ENCODE assay signal across 9 mouse cellular contexts in genomic region chr11:118433398-118433868, GRCm38 (mm10). TPM values are rescaled to one million over a fixed set of nuclear protein-coding genes. Genes with fewer than 3 reads are reported as not detected.
A peak's percentile ranks its signal among the peaks of the same experiment; 100 is the strongest.
DNase-seq lines count a peak whose midpoint lies in the region; ATAC-seq lines count a peak whose summit lies in the region.
"Had no signal": no experiment of that assay in that cellular context is flagged by ENCODE, and none has a peak within 500 bp of the region (broad histone marks: within the 10 kb centered on the region; RNA-seq: fewer than 3 reads in every experiment).

No protein-coding gene starts in this region.

- peak; percentile 37 for ATAC-seq in lung, embryonic 16.5 days (ENCODE audit: low read depth)
- ATAC-seq in hindbrain, embryonic 14.5 days (ENCODE audit: low FRiP score), result no peak
- no peak for ATAC-seq in neural tube, embryonic 15.5 days (ENCODE audit: low FRiP score)
- ATAC-seq in cerebellum, adult (ENCODE audit: insufficient number of reproducible peaks, low FRiP score, low TSS enrichment), result no peak

- 37% methylated on average over 10 of the region's 10 CpGs for WGBS in lung, embryonic 16.5 days
- 81% methylated on average over 10 of the region's 10 CpGs for WGBS in forebrain, embryonic 10.5 days
- 61% methylated on average over 10 of the region's 10 CpGs for WGBS in hindbrain, embryonic 14.5 days
- 71% methylated on average over 10 of the region's 10 CpGs for WGBS in neural tube, embryonic 15.5 days

- peak overlapping the region; percentile 33 for H3K4me3 ChIP-seq in lung, embryonic 16.5 days (ENCODE audit: low read length)
- peak overlapping the region; percentile 13; the same call in 1 of the 2 replicates for H3K4me3 ChIP-seq in forebrain, embryonic 10.5 days
- no peak overlapping the region for H3K4me3 ChIP-seq in hindbrain, embryonic 14.5 days (replicated peaks; ENCODE audit: low read length)
- no peak overlapping the region for H3K4me3 ChIP-seq in neural tube, embryonic 15.5 days (replicated peaks)

- no peaks in the 10 kb centered on the region for H3K36me3 ChIP-seq in lung, embryonic 16.5 days (ENCODE audit: control insufficient read depth, insufficient read depth, low read length)
- no peaks in the 10 kb centered on the region for H3K36me3 ChIP-seq in forebrain, embryonic 10.5 days (replicated peaks)
- no peaks in the 10 kb centered on the region for H3K36me3 ChIP-seq in hindbrain, embryonic 14.5 days (replicated peaks; ENCODE audit: control insufficient read depth, insufficient read depth)
- H3K36me3 ChIP-seq in neural tube, embryonic 15.5 days, result no peaks in the 10 kb centered on the region

- peak overlapping the region; percentile 52 for H3K4me2 ChIP-seq in lung, embryonic 16.5 days (ENCODE audit: low read depth, low read length)
- H3K4me2 ChIP-seq in hindbrain, embryonic 14.5 days (replicated peaks), result peak overlapping the region; percentile 15
- H3K4me2 ChIP-seq in neural tube, embryonic 15.5 days, result peak overlapping the region; percentile 34; the same call in 1 of the 2 replicates

- intact Hi-C loops in left cerebral cortex, postnatal 25 days (cut with DNase I), result no loop called here

- H3K4me1 ChIP-seq in lung, embryonic 16.5 days (replicated peaks; ENCODE audit: control insufficient read depth, insufficient read depth, low read length), result peaks cover 30% of the 10 kb centered on the region
- peaks cover 72% of the 10 kb centered on the region for H3K4me1 ChIP-seq in forebrain, embryonic 10.5 days
- peaks cover 42% of the 10 kb centered on the region for H3K4me1 ChIP-seq in hindbrain, embryonic 14.5 days (replicated peaks; ENCODE audit: control insufficient read depth, insufficient read depth, low read length)
- peaks cover 48% of the 10 kb centered on the region for H3K4me1 ChIP-seq in neural tube, embryonic 15.5 days

- H3K27me3 ChIP-seq in lung, embryonic 16.5 days (ENCODE audit: control insufficient read depth, insufficient read depth, low read depth, low read length), result no peaks in the 10 kb centered on the region
- peaks cover 20% of the 10 kb centered on the region for H3K27me3 ChIP-seq in forebrain, embryonic 10.5 days (ENCODE audit: poor library complexity, severe bottlenecking)
- H3K27me3 ChIP-seq in hindbrain, embryonic 14.5 days (ENCODE audit: control insufficient read depth, insufficient read depth, low read length), result no peaks in the 10 kb centered on the region
- no peaks in the 10 kb centered on the region for H3K27me3 ChIP-seq in neural tube, embryonic 15.5 days (replicated peaks)

- peak overlapping the region; percentile 56 for H3K27ac ChIP-seq in lung, embryonic 16.5 days (ENCODE audit: low read length)
- H3K27ac ChIP-seq in forebrain, embryonic 10.5 days, result peak overlapping the region; percentile 54; the same call in 1 of the 2 replicates
- H3K27ac ChIP-seq in hindbrain, embryonic 14.5 days, result no peak overlapping the region
- 0 out of 2 replicates have a peak overlapping the region, but pooled peaks have one; percentile 20 for H3K27ac ChIP-seq in neural tube, embryonic 15.5 days (replicated peaks)

- peak overlapping the region; percentile 32 for H3K9ac ChIP-seq in lung, embryonic 16.5 days (ENCODE audit: low read length)
- H3K9ac ChIP-seq in hindbrain, embryonic 14.5 days, result no peak overlapping the region
- no peak overlapping the region for H3K9ac ChIP-seq in neural tube, embryonic 15.5 days (replicated peaks)

- no peak for DNase-seq in lung, postnatal 25 days (ENCODE audit: low spot score)
- no peak for DNase-seq in forebrain, embryonic 10.5 days (ENCODE audit: extremely low spot score, low spot score)
- DNase-seq in hindbrain, embryonic 14.5 days (ENCODE audit: low spot score), result no peak
- no peak for DNase-seq in urinary bladder, postnatal 14 days (ENCODE audit: low spot score)
- DNase-seq in left cerebral cortex, postnatal 25 days (ENCODE audit: low spot score in 2 of 2), result no peak
- DNase-seq: layer of hippocampus, adult 9-11 months had no signal

- no peaks in the 10 kb centered on the region for H3K9me3 ChIP-seq in lung, embryonic 16.5 days (ENCODE audit: control insufficient read depth, low read length)
- no peaks in the 10 kb centered on the region for H3K9me3 ChIP-seq in forebrain, embryonic 10.5 days
- no peaks in the 10 kb centered on the region for H3K9me3 ChIP-seq in hindbrain, embryonic 14.5 days (ENCODE audit: control insufficient read depth, low read length)
- no peaks in the 10 kb centered on the region for H3K9me3 ChIP-seq in neural tube, embryonic 15.5 days (replicated peaks)

RNA-seq across cellular contexts. Expression of gene C1qtnf1, which starts 5.4 kb away (rescaled TPM):
- polyA plus RNA-seq in lung, embryonic 16.5 days (2015; fragmentation: Nextera tagmentation; extraction: Ambion mirVana), result 8.0 and 8.2 TPM in 2 replicates
- 1.5 and 2.3 TPM in 2 replicates for polyA plus RNA-seq in forebrain, embryonic 10.5 days (2016; fragmentation: Nextera tagmentation; extraction: Ambion mirVana)
- polyA plus RNA-seq in hindbrain, embryonic 14.5 days (2014; fragmentation: Nextera tagmentation; extraction: Ambion mirVana), result 5.0 and 5.2 TPM in 2 replicates
- polyA plus RNA-seq in neural tube, embryonic 15.5 days (2015; fragmentation: Nextera tagmentation; extraction: Ambion mirVana), result 4.8 and 6.7 TPM in 2 replicates
- total RNA-seq in left cerebral cortex, postnatal 25 days (2021), result 1 to 10 TPM; 3.6 to 4.2 TPM

RNA-seq across cellular contexts. Expression of gene Cant1, which starts 14.5 kb away (rescaled TPM):
- polyA plus RNA-seq in lung, embryonic 16.5 days (2015; fragmentation: Nextera tagmentation; extraction: Ambion mirVana), result 26.5 and 28.9 TPM in 2 replicates
- 19.0 and 19.2 TPM in 2 replicates for polyA plus RNA-seq in forebrain, embryonic 10.5 days (2016; fragmentation: Nextera tagmentation; extraction: Ambion mirVana)
- polyA plus RNA-seq in hindbrain, embryonic 14.5 days (2014; fragmentation: Nextera tagmentation; extraction: Ambion mirVana), result 25.4 and 26.9 TPM in 2 replicates
- polyA plus RNA-seq in neural tube, embryonic 15.5 days (2015; fragmentation: Nextera tagmentation; extraction: Ambion mirVana), result 28.9 and 29.4 TPM in 2 replicates
- total RNA-seq in left cerebral cortex, postnatal 25 days (2021), result 10 to 100 TPM; 37.4 to 40.7 TPM

RNA-seq across cellular contexts. Expression of gene Lgals3bp, which starts 31.5 kb away (rescaled TPM):
- 7.3 and 10.4 TPM in 2 replicates for polyA plus RNA-seq in lung, embryonic 16.5 days (2015; fragmentation: Nextera tagmentation; extraction: Ambion mirVana)
- polyA plus RNA-seq in forebrain, embryonic 10.5 days (2016; fragmentation: Nextera tagmentation; extraction: Ambion mirVana), result 0.47 and 1.0 TPM in 2 replicates
- polyA plus RNA-seq in hindbrain, embryonic 14.5 days (2014; fragmentation: Nextera tagmentation; extraction: Ambion mirVana), result 4.0 and 4.7 TPM in 2 replicates
- polyA plus RNA-seq in neural tube, embryonic 15.5 days (2015; fragmentation: Nextera tagmentation; extraction: Ambion mirVana), result 3.6 and 20.7 TPM in 2 replicates
- 10 to 100 TPM; 14.2 to 15.2 TPM for total RNA-seq in left cerebral cortex, postnatal 25 days (2021)

RNA-seq across cellular contexts. Expression of gene Engase, which starts 43.2 kb away (rescaled TPM):
- polyA plus RNA-seq in lung, embryonic 16.5 days (2015; fragmentation: Nextera tagmentation; extraction: Ambion mirVana), result 7.2 and 7.9 TPM in 2 replicates
- 7.1 and 7.9 TPM in 2 replicates for polyA plus RNA-seq in forebrain, embryonic 10.5 days (2016; fragmentation: Nextera tagmentation; extraction: Ambion mirVana)
- 5.0 and 7.4 TPM in 2 replicates for polyA plus RNA-seq in hindbrain, embryonic 14.5 days (2014; fragmentation: Nextera tagmentation; extraction: Ambion mirVana)
- 7.1 and 8.7 TPM in 2 replicates for polyA plus RNA-seq in neural tube, embryonic 15.5 days (2015; fragmentation: Nextera tagmentation; extraction: Ambion mirVana)
- 10 to 100 TPM; 10.3 to 10.6 TPM for total RNA-seq in left cerebral cortex, postnatal 25 days (2021)

Comparison
In these comparisons a context has a peak if more than half of its experiments do, and no peak if none do; other contexts are left out.
1. H3K4me3 ChIP-seq: peak in lung, embryonic 16.5 days (single experiment) and forebrain, embryonic 10.5 days (single experiment); none in hindbrain, embryonic 14.5 days (single experiment) and neural tube, embryonic 15.5 days (single experiment).
2. Peak in every context shown above with its lines, with median percentiles within 50 percentile points of each other: H3K4me2 ChIP-seq.